Mouse (Mus musculus): ENCODE data around the gene Ttpal. TPM values are rescaled to one million over a fixed set of nuclear protein-coding genes. Genes with fewer than 3 reads are reported as not detected.

The Ttpal gene
- polyA plus RNA-seq, 1 experiment = 40.7 TPM

DNA sequence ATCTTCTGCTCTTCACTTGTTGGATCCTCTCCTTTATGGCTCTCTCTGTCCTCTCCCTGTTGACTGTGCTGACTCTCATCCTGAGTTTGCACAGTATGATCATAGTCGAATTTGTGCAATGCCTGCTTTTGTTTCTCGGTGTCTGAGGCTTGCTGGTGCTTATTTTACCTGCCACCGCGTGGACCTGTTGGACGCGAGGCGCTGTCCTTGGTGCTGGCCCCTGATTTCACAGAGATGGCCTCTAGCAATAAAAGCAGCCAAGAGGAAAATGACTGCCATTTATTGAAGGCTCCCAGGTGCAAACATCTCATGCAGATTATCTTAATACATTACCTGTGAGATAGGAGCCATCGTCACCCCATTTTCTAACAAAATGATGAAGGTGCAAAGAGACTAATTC is 37.5 kb upstream of the Ttpal start:
- no peaks in the 10 kb centered on the region for H3K4me1 ChIP-seq (ENCODE audit: control insufficient read depth, insufficient read depth, low read length)
- TF ChIP-seq POLR2A (IDR thresholded peaks at IDR 0.05; ENCODE audit: low read depth, low read length) (no peak), CTCF (IDR thresholded peaks at IDR 0.05; ENCODE audit: borderline replicate concordance, insufficient read depth, low read length) (no peak)
- H3K27ac ChIP-seq (ENCODE audit: insufficient read depth, low read length) = no peak overlapping the region
- no peak overlapping the region for H3K4me3 ChIP-seq (ENCODE audit: insufficient read depth, low read length)

DNA sequence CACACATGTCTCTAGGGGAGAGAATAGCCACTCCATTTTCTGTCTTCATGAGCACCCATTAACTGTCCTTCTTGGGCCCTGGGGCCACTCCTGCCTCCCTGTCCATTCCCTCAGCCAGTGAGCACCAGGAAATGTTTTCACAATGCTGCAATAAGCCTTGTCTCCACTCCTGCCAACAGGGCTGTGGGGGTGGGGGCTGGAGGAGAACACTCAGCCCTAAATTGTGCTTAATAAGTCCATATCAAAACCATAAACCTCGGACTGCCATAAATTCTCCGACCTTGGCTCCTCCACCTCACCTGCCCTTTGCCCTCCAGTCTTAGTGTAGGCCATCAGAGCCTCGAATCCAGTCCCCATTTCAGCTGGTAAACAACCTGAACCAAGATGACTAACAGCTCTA is 27.8 kb upstream of the Ttpal start:
- Histone ChIP-seq H3K4me3 (ENCODE audit: insufficient read depth, low read length) (no peak overlapping the region), H3K4me1 (ENCODE audit: control insufficient read depth, insufficient read depth, low read length) (no peaks in the 10 kb centered on the region), H3K27ac (ENCODE audit: insufficient read depth, low read length) (no peak overlapping the region)
- TF ChIP-seq POLR2A (IDR thresholded peaks at IDR 0.05; ENCODE audit: low read depth, low read length) = no peak
- TF ChIP-seq CTCF (IDR thresholded peaks at IDR 0.05; ENCODE audit: borderline replicate concordance, insufficient read depth, low read length) = no peak

DNA sequence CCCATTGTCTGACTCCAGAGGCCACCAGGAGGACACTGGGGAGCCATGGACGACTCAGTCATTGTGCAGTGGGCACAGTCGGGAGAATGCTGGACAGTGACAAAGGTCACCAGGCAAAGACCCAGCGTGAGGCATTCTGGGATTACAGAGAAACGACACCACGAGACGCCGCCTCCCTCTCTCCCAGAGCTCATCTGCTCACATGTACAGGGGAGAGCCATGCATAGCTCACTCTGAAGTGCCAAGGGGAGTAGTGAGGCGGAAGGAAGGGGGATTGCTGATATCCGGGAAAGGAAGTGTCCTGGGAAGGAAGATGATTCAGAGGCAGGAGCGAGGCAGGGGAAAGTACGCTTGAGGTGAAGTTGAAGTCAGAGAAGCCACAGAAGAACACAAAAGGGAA is 26.9 kb upstream of the Ttpal start:
- TF ChIP-seq CTCF (IDR thresholded peaks at IDR 0.05; ENCODE audit: borderline replicate concordance, insufficient read depth, low read length) (no peak), POLR2A (IDR thresholded peaks at IDR 0.05; ENCODE audit: low read depth, low read length) (no peak)
- Histone ChIP-seq H3K4me1 (ENCODE audit: control insufficient read depth, insufficient read depth, low read length) (no peaks in the 10 kb centered on the region), H3K4me3 (ENCODE audit: insufficient read depth, low read length) (no peak overlapping the region), H3K27ac (ENCODE audit: insufficient read depth, low read length) (no peak overlapping the region)

DNA sequence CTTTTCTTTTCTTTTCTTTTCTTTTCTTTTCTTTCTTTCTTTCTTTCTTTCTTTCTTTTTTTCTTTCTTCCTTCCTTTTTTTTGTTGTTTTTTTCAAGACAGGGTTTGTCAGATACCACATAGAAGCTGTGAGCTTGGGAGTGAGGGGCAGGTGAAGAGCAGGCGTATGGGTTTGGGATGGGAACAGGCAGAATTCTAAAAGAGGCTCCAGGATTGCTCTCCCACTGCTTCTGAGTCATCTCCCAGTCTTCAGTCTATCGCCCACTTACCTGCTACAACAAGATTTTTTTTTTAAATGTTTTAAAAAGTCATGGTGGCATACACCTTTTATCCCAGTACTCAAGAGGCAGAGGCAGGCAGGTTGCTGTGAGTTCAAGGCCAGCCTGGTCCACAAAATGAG is 24.1 kb upstream of the Ttpal start:
- Histone ChIP-seq H3K4me3 (ENCODE audit: insufficient read depth, low read length) (no peak overlapping the region), H3K4me1 (ENCODE audit: control insufficient read depth, insufficient read depth, low read length) (no peaks in the 10 kb centered on the region), H3K27ac (ENCODE audit: insufficient read depth, low read length) (no peak overlapping the region)
- TF ChIP-seq POLR2A (IDR thresholded peaks at IDR 0.05; ENCODE audit: low read depth, low read length) = no peak
- TF ChIP-seq CTCF (IDR thresholded peaks at IDR 0.05; ENCODE audit: borderline replicate concordance, insufficient read depth, low read length) = no peak

DNA sequence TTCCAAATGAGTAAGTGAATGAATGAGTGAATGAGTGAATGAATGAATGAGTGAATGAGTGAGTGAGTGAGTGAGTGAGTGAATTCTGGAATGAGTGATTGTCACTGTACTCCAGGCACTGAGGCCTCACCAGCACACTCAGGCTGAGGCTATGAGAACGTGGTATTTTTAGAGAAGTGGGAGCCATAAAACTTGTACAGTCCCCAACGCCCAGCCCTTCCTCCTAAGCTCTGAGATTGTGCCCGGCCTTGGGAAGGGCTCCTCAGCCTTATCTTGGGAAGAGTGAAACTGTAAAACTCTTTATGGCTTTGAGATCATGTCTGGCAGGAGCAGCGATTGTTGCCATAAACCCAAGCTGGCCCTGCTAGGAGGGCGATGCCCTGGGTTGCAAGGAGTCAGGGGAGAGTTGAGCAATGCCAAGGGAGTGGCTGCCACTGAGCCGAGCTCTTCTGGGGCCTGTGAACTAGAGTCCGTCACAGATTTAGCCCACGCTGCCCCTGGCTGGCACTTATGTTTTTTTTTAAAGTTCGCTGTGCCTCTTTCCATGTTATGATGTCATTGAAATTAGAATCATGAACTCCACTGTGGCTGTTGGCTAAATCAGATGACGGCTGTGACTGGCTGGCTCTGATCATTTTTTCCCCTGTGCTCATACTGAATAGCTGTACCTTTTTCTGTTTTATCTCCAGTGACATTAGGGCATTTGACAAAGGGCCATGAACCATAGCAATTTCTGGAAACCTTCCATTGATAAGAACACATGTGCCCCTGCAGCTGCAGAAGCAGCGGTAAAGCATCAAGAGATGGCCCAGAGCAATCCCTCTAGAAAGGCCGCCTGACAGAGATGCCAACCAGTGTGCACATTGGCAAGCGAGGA is 21.8 kb upstream of the Ttpal start:
- no peak overlapping the region for H3K4me3 ChIP-seq (ENCODE audit: insufficient read depth, low read length)
- TF ChIP-seq CTCF (IDR thresholded peaks at IDR 0.05; ENCODE audit: borderline replicate concordance, insufficient read depth, low read length) (no peak), POLR2A (IDR thresholded peaks at IDR 0.05; ENCODE audit: low read depth, low read length) (no peak)
- no peak overlapping the region for H3K27ac ChIP-seq (ENCODE audit: insufficient read depth, low read length)
- H3K4me1 ChIP-seq (ENCODE audit: control insufficient read depth, insufficient read depth, low read length) = no peaks in the 10 kb centered on the region

DNA sequence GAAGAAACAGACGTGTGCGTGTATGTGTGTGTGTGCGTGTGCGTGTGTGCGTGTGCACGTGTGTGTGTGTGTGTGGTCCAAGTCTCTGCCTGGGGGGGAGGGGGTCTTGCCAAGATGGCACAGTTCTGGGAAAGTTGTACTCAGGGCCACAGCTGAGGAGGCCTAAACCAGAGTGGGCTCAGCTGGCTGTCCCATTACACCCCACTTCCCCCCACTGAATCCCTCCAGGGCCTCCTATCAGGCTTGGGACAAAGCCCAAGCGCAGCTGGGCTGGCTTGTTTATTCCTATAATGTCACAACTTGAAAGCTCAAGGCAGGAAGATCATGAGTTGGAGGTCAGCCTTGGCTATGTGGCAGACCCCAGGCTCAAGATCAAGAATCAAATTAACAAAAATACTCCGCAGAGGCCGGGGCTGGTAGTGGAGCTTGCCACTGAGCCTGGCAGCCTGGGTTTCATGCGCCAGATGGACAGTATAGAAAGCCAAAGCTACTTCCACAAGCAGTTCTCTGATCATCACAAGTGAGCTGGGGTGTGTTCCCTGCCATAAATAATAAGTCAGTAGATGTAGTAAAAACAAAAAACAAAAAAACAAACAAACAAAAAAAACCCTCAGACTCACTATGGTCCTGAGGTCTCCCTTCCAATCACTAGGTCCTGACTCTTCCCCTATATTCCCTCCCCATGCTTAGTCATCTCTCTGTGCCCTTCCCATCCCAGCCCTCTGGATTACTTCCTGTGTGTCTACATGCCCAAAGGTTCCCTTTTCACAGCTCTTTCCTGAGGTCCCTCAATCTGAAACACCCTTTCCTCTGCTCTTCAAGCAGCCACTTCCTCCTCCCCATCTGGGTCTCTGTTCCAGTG is 18.7 kb upstream of the Ttpal start:
- H3K4me1 ChIP-seq (ENCODE audit: control insufficient read depth, insufficient read depth, low read length) = no peaks in the 10 kb centered on the region
- TF ChIP-seq POLR2A (IDR thresholded peaks at IDR 0.05; ENCODE audit: low read depth, low read length) (no peak), CTCF (IDR thresholded peaks at IDR 0.05; ENCODE audit: borderline replicate concordance, insufficient read depth, low read length) (no peak)
- H3K27ac ChIP-seq (ENCODE audit: insufficient read depth, low read length) = no peak overlapping the region
- H3K4me3 ChIP-seq (ENCODE audit: insufficient read depth, low read length) = no peak overlapping the region

DNA sequence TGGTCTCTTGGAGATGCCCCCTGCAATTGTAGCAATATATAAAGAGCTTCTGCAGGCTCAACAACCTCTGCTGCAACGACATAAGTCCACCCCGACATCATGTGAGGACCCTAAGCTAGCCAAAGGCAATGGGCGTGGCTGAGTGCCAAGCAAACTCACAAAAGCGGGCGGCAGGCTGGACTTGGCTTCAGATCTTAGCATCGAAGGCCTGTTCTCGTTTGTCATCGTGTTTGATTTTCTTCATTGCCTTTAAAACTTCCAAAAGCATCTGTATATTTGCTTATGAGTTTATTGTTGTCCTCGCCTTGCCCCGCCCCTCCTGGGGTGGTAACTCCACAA is 18.1 kb upstream of the Ttpal start:
- no peak for TF ChIP-seq CTCF (IDR thresholded peaks at IDR 0.05; ENCODE audit: borderline replicate concordance, insufficient read depth, low read length)
- TF ChIP-seq POLR2A (IDR thresholded peaks at IDR 0.05; ENCODE audit: low read depth, low read length) = no peak
- Histone ChIP-seq H3K27ac (ENCODE audit: insufficient read depth, low read length) (no peak overlapping the region), H3K4me1 (ENCODE audit: control insufficient read depth, insufficient read depth, low read length) (no peaks in the 10 kb centered on the region), H3K4me3 (ENCODE audit: insufficient read depth, low read length) (no peak overlapping the region)

DNA sequence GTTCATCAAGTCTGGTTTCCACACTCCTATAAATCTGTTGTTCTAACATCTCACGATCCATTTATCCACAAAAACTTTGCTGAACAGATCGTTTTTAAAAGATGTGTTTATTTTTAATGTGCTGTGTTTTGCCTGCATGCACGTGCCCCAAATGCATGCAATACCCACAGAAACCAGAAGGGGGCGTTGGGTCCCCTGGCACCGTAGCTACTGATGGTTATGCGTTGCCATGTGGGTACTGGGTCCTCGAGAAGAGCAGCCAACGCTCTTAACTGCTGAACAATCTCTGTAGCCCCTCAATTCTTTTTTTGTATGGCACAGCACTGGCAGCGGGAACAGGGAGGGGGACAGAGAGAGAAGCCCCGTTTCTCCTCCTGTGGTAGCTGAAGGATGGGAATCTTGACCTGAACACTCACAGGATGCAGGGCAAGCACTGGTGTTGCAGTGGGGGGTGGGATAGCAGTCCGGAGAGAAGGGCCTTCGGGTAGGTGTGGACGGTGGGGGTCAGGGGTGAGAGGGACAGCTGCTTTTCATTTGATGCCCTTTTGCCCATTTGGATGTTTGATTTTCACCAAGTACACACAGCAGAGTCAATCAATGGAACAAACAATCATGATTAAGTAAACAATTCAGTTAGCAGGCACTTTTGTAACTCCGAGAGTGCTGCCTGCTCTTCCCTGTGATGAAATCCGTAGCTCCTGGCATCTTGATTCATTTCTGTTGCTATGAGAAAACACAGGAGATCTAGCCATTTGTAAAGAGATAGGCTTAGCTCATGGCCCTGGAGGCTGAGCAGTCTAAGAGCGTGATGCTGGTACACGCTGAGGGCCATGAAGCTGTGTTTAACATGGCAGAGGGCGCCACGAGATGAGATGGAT is 15.5 kb upstream of the Ttpal start:
- H3K27ac ChIP-seq (ENCODE audit: insufficient read depth, low read length) = no peak overlapping the region
- no peaks in the 10 kb centered on the region for H3K4me1 ChIP-seq (ENCODE audit: control insufficient read depth, insufficient read depth, low read length)
- no peak for TF ChIP-seq POLR2A (IDR thresholded peaks at IDR 0.05; ENCODE audit: low read depth, low read length)
- peak; percentile 43; the same call in 1 of the 2 replicates for TF ChIP-seq CTCF (IDR thresholded peaks at IDR 0.05; ENCODE audit: borderline replicate concordance, insufficient read depth, low read length)
- H3K4me3 ChIP-seq (ENCODE audit: insufficient read depth, low read length) = no peak overlapping the region

DNA sequence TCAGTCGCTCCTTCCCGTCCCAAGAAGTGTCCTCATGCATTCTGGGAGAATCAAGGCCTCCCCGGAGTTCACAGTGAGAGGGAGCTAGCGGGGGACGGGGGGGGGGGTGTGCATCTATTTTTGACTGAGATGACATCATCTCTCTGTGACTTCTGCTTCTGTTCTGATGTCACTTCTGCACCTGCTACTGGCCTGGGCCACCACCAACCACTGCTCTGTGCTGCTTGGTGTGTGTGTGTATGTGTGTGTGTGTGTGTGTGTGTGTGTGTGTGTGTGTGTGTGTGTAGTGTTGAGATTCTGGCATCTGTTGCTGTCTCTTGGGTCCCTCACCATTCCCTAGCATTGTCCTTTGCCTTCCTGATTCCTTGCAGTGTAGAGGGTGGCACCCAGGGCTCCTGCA is 14.6 kb upstream of the Ttpal start:
- no peaks in the 10 kb centered on the region for H3K4me1 ChIP-seq (ENCODE audit: control insufficient read depth, insufficient read depth, low read length)
- H3K4me3 ChIP-seq (ENCODE audit: insufficient read depth, low read length) = no peak overlapping the region
- TF ChIP-seq CTCF (IDR thresholded peaks at IDR 0.05; ENCODE audit: borderline replicate concordance, insufficient read depth, low read length) (no peak), POLR2A (IDR thresholded peaks at IDR 0.05; ENCODE audit: low read depth, low read length) (no peak)
- H3K27ac ChIP-seq (ENCODE audit: insufficient read depth, low read length) = no peak overlapping the region

Data from embryonic fibroblast, embryonic 13.5 days (primary cell).